Mouse (Mus musculus) CD4-positive, CD25-positive, alpha-beta regulatory T cell, adult 4 months (primary cell): ENCODE data around the gene Trappc4. TPM values are rescaled to one million over a fixed set of nuclear protein-coding genes. Genes with fewer than 3 reads are reported as not detected.
"Not testable (repeated sequence)": the region's sequence is repeated elsewhere in the genome, so short reads cannot be mapped to it uniquely, and the experiment has no call there.

Experiments
- ATAC-seq: one replicate; pipeline ENCODE4 v1.8.0; 2017
- polyA plus RNA-seq, 2 experiments: library from polyadenylated mRNA; unstranded; fragments of 100-300 nt; shearing (Covaris generic); gene quantifications; one replicate each; pipeline ENCODE4 v1.2.1; 2017

Gene Trappc4
- 100 to 1,000 TPM; 143 to 153 TPM for polyA plus RNA-seq

GRCm38 (mm10) chr9:44406906-44407751 is at the start of gene Trappc4, which contains the start of gene Rps25:
TSS of gene Trappc4 (minus strand) at chr9:44407600.
TSS of gene Rps25 (plus strand) at chr9:44407139.
- peak; percentile 96 for ATAC-seq

GRCm38 (mm10) chr9:44454891-44455220 is 47.5 kb upstream of the Trappc4 start, which contains the start of gene Upk2:
TSS of gene Upk2 (minus strand) at chr9:44454976.
- ATAC-seq = no peak

DNA sequence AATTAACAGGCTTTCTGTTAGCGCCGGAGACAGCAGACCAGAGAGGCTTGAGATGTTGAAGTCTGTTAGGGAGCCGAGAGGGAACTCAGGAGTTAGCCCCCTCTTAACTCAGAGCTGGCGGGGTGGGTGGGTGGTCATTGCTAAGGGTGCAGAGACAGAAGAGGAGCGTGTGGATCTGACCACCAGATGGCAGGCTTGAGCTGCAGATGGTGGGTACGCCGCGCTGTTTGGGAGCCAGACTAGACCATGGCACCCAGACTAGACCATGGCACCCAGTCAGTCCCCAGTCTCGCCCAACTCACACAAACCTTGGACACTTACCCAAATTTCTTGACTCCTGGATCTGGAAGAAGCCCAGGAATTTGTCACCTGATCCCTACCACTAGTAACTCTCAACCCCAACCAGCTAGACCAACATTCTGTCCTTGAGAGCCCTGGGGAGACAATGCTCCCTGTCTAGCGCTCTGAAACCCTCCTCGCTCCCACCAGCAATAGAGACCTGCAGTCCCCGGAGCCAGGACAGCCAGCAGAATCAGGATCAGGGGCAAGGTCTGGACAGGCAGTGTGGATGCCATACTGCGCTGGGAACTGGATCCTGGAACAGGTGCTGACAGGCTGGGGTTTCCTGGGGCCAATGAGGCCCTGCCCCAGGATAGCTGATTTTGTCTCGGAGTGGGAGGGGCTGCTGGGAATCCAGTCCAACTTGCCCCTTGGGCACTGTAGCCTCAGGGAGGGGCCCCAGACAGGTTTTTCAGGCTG is 46.9 kb upstream of the Trappc4 start:
- peak; percentile 81 for ATAC-seq

GRCm38 (mm10) chr9:44450387-44450786 is 43.0 kb upstream of the Trappc4 start:
- ATAC-seq = no peak

DNA sequence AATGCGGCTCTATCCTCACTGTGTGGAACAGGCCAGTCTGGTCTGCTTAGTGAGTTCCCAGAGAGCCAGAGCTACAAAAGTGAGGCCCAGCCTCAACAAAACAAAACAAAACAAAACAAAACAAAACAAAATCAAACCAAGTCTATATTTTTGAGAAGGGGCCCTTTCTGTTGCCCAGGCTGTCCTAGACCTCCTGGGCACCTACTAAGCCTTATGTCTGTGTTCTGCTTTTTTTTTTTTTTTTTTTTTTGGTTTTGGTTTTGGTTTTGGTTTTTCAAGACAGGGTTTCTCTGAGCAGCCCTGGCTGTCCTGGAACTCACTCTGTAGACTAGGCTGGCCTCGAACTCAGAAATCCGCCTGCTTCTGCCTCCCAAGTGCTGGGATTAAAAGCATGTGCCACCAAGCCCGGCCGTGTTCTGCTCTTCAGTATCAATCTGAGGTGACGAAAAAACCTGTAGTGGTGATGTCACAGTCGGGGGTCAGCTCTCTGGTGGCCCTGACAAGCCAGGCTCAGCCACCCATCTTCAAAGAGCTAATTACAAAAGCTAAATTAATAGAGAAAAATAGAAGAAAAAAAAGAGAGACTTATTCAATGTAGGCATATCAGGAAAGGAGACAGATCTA is 37.1 kb upstream of the Trappc4 start:
- not testable (repeated sequence) for ATAC-seq

DNA sequence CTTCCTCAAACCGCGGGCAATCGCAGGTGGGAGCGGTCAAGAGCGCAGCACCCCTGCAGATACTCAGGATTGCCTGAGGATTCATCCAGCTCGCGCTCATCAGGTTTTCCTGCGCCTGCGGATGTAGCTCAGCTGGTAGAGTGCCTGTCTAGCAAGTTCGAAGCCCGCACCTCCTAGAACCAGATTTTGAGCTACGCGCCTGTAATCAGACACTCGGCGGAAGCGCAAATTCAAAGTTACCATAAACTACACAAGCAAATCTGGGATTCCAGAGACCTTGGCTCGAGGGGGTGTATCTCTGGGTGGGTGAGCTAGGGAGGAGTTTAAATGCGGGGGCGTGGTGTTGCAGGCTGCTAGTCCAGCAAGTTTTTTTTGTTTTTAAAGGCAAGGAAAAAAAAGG is 33.6 kb upstream of the Trappc4 start, which contains the start of gene Foxr1:
Gene Foxr1, minus strand, starts transcription at position 176 of the 400 bp plus-strand sequence.
- no peak for ATAC-seq

DNA sequence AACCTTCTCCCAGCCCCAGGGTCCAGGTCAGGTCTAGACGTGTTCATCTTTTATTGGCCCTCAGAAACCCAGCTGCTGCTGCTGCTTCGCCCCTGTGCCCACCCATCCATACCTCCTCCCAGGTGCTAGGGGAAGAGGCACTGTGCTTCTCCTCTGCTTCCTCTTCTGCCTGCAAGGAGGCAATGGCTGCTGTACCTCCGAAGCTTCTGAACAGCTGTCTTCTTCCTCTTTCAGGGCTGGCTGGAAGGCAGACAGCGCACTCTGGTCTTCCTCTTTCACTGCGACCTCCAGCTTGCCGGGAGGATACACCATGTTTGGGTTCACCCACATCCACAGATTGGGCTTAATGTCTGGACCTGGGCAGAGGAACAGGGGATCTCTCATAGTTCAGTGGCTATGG is 28.3 kb upstream of the Trappc4 start:
- no peak for ATAC-seq

GRCm38 (mm10) chr9:44432577-44433185 is 25.3 kb upstream of the Trappc4 start:
- no peak for ATAC-seq

GRCm38 (mm10) chr9:44423576-44423975 is 16.2 kb upstream of the Trappc4 start:
- ATAC-seq = no peak

- no peak for ATAC-seq
Observed at GRCm38 (mm10) chr9:44420280-44420898, 13.0 kb upstream of the Trappc4 start.

GRCm38 (mm10) chr9:44419730-44420129 is 12.3 kb upstream of the Trappc4 start:
- ATAC-seq = not testable (repeated sequence)

- ATAC-seq = no peak
Observed at GRCm38 (mm10) chr9:44418519-44419385, 11.4 kb upstream of the Trappc4 start, which contains the start of gene Ccdc84. TSS of gene Ccdc84 (minus strand) at chr9:44418569.

DNA sequence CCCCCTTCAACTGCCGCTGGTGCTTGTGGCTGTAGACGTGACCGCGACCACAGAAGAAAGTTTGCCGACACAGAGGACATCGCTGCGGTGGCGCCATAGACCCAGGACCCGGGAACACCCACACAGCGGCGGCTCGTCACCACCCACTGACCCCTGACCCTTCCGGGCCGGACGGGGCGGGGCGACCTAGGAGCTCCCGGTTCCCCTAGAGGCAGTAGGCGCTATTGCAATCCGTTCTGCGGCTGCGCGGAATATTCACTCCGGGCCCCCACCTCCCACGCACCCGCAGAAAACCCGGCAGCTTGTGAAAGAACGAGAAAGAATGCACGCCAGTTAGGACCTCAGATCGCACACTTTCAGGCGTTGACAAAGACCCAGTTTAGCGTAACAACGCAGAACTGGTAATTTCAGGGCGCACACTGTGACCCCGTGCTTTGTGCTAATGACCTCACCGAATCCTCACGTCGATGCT is 10.5 kb upstream of the Trappc4 start:
- peak; percentile 93 for ATAC-seq

- peak; percentile 32 for ATAC-seq
Observed at GRCm38 (mm10) chr9:44417156-44417891, 9.9 kb upstream of the Trappc4 start.

DNA sequence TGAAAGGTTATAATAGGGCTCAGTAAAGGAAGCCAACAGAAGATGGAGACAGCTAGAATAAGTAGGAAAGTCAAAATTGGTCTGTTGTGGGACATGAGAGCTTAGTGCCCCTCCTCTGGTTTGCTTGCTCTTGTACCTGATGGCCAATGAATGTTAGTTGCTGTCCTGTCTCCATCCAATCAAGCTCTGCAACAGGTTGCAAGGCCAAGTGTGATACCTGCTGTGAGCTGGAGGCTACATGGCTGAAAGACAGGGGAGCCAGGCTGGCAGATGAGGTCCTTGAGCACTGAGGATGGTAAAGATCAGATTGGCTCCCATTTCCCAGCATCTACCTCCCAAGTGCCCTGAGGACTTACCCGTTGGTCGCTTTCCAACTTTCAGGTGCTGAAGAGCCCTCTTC is 5.4 kb upstream of the Trappc4 start:
- no peak for ATAC-seq

DNA sequence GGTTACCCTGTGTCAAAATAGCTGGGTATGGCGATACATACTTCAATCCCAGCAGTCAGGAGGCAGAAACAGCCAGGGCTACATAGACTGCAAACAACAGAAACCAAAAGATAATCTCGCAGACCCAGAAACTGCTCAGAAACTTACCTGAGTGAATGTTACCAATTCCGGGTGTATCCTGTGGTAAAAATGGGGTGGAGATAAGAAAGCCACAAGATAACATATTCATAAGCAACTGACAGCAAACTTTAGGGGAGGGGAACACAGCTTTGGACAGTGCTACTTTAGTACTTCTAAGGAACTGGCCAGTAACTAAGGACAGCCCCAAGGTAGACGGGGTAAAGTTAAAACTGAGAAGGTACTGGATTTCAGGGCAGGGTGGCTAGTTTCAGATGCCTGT is 4.9 kb upstream of the Trappc4 start:
- ATAC-seq = no peak

- no peak for ATAC-seq
Observed at GRCm38 (mm10) chr9:44411601-44412130, 4.3 kb upstream of the Trappc4 start.

DNA sequence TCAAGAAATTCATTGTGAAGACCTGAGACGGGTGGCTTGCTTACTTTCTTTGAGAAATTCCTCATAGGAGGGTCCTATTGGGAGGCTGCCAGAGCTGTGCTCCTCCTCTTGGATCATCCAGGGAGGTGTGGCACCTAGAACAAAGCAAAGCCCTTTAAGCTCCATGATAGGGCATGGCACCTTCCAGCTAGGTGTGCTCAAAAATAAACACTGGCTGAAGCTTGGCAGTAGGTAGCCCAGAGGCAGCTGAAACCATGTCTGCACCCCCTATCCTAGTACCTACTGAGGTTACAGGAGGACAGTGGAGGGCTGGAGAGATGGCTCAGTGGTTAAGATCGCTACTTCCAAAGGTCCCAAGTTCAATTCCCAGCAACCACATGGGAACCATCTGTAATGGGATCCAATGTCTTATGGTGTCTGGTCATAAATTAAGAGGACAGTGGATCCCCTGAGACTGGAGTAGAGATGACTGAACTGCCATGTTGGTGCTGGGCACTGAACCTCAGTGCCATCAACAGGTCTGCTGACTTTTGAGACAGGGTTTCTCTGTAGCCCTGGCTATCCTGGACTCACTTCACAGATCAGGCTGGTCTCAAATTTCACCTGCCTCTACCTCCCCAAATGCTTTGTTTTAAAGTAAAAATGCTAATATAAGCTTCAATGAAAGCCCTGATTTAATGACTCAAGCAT is 3.4 kb upstream of the Trappc4 start:
- no peak for ATAC-seq

DNA sequence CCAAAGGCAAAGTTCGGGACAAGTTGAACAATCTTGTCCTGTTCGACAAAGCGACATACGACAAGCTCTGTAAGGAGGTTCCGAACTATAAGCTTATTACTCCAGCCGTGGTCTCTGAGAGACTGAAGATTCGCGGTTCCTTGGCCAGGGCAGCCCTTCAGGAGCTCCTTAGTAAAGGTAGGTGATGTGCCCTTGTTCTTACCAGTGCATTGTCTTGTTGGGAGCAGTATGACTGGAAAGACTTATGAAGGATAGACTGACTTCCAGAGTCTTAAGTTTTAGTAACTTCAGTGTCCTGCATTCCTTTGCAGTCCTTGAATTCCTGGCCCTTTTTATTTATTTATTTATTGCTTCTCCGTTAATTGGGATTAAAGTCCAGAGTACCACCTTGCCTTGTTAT is 1.3 kb upstream of the Trappc4 start:
- ATAC-seq = not testable (repeated sequence)
